Mouse (Mus musculus): ENCODE measurements around the gene Hist1h4c. TPM values are rescaled to one million over a fixed set of nuclear protein-coding genes. Genes with fewer than 3 reads are reported as not detected.

The Hist1h4c gene
- total RNA-seq, 4 experiments from 2014 or later: 71.6 to 90.3 (median 85.0) TPM

Small RNA genes within 50 kb of the gene (microRNA-seq; reads per million reads assigned to microRNA genes)
- gene Gm44314 (0 reads per million in 2 experiments), gene Gm44350 (0 reads per million in 2 experiments)

Other genes with a start within 250 kb of the Hist1h4c start
- gene Btn1a1, start 232.6 kb downstream of the Hist1h4c start, total RNA-seq (2022): not detected
- 1 to 10 TPM in 2 of 4 experiments, under 1 TPM in 2; 0.80 to 1.9 (median 1.1) TPM for gene Btn2a2, start 209.6 kb downstream of the Hist1h4c start, total RNA-seq (2022)
- 100 to 1,000 TPM; 236 to 302 (median 261) TPM for gene Hist1h4h, start 167.4 kb downstream of the Hist1h4c start, total RNA-seq (2022)
- gene Hist1h2af, start 164.5 kb downstream of the Hist1h4c start, total RNA-seq (2022): 1 to 10 TPM in 3 of 4 experiments, not detected in 1; 1.6 to 6.5 (median 1.8) TPM
- gene Hist1h3g, start 163.0 kb downstream of the Hist1h4c start, total RNA-seq (2022): 1 to 10 TPM; 1.2 to 3.4 (median 2.2) TPM
- under 1 TPM; 0.34 to 0.73 (median 0.61) TPM for gene Hist1h2bh, start 155.1 kb downstream of the Hist1h4c start, total RNA-seq (2022)
- gene Hist1h3f, start 154.4 kb downstream of the Hist1h4c start, total RNA-seq (2022): 10 to 100 TPM; 12.5 to 15.7 (median 14.2) TPM
- 100 to 1,000 TPM; 104 to 155 (median 119) TPM for gene Hist1h4f, start 146.8 kb downstream of the Hist1h4c start, total RNA-seq (2022)
- 1 to 10 TPM; 2.5 to 3.3 (median 2.8) TPM for gene Hist1h1d, start 145.2 kb downstream of the Hist1h4c start, total RNA-seq (2022)
- gene Hist1h3e, start 136.1 kb downstream of the Hist1h4c start, total RNA-seq (2022): 10 to 100 TPM; 34.8 to 43.2 (median 40.0) TPM
- gene Hist1h2ae, start 127.2 kb downstream of the Hist1h4c start, total RNA-seq (2022): 1 to 10 TPM; 3.3 to 7.7 (median 4.9) TPM
- 10 to 100 TPM; 57.3 to 67.6 (median 60.8) TPM for gene Hist1h2bg, start 127.1 kb downstream of the Hist1h4c start, total RNA-seq (2022)
- 10 to 100 TPM; 19.2 to 30.0 (median 24.4) TPM for gene Hist1h2bf, start 124.3 kb downstream of the Hist1h4c start, total RNA-seq (2022)
- gene Hist1h2ad, start 124.1 kb downstream of the Hist1h4c start, total RNA-seq (2022): 10 to 100 TPM in 1 of 4 experiments, 1 to 10 TPM in 3; 3.0 to 11.0 (median 5.7) TPM
- 10 to 100 TPM in 2 of 4 experiments, 1 to 10 TPM in 2; 8.2 to 11.5 (median 10.5) TPM for gene Hist1h3d, start 122.7 kb downstream of the Hist1h4c start, total RNA-seq (2022)
- gene Hist1h4d, start 116.9 kb downstream of the Hist1h4c start, total RNA-seq (2022): 100 to 1,000 TPM; 106 to 128 (median 119) TPM
- 10 to 100 TPM in 2 of 4 experiments, 1 to 10 TPM in 2; 7.9 to 10.8 (median 9.3) TPM for gene Hist1h2be, start 77.3 kb downstream of the Hist1h4c start, total RNA-seq (2022)
- gene Hist1h1e, start 75.9 kb downstream of the Hist1h4c start, total RNA-seq (2022): 10 to 100 TPM; 36.1 to 50.5 (median 42.7) TPM
- 1 to 10 TPM; 1.4 to 3.1 (median 2.7) TPM for gene Hist1h2ac, start 14.5 kb downstream of the Hist1h4c start, total RNA-seq (2022)
- gene Hist1h2bc, start 14.3 kb downstream of the Hist1h4c start, total RNA-seq (2022): 10 to 100 TPM; 33.4 to 55.2 (median 44.8) TPM
- under 1 TPM in 1 of 4 experiments, not detected in 3; 0.50 TPM for gene Hist1h1t, start 2.6 kb downstream of the Hist1h4c start, total RNA-seq (2022)
- gene Hfe, start 12.4 kb upstream of the Hist1h4c start, total RNA-seq (2022): 1 to 10 TPM; 3.9 to 9.4 (median 7.0) TPM
- gene Hist1h1c, start 40.4 kb upstream of the Hist1h4c start, total RNA-seq (2022): 10 to 100 TPM; 39.1 to 69.2 (median 53.5) TPM
- gene Hist1h3c, start 47.1 kb upstream of the Hist1h4c start, total RNA-seq (2022): 1 to 10 TPM in 3 of 4 experiments, not detected in 1; 1.7 to 3.1 (median 2.7) TPM
- 10 to 100 TPM; 14.1 to 21.7 (median 16.7) TPM for gene Hist1h2bb, start 48.3 kb upstream of the Hist1h4c start, total RNA-seq (2022)
- gene Hist1h2ab, start 52.7 kb upstream of the Hist1h4c start, total RNA-seq (2022): 10 to 100 TPM; 18.6 to 28.1 (median 23.5) TPM
- gene Hist1h3b, start 53.8 kb upstream of the Hist1h4c start, total RNA-seq (2022): 10 to 100 TPM in 2 of 4 experiments, 1 to 10 TPM in 2; 3.1 to 10.4 (median 8.0) TPM
- gene Hist1h4b, start 58.6 kb upstream of the Hist1h4c start, total RNA-seq (2022): 10 to 100 TPM; 47.4 to 67.0 (median 59.9) TPM
- 10 to 100 TPM; 31.9 to 42.9 (median 37.9) TPM for gene Hist1h4a, start 62.8 kb upstream of the Hist1h4c start, total RNA-seq (2022)
- gene Hist1h3a, start 63.9 kb upstream of the Hist1h4c start, total RNA-seq (2022): 10 to 100 TPM; 22.7 to 39.9 (median 29.0) TPM
- 10 to 100 TPM; 12.6 to 19.3 (median 16.9) TPM for gene Hist1h1a, start 65.2 kb upstream of the Hist1h4c start, total RNA-seq (2022)
- gene Trim38, start 71.5 kb upstream of the Hist1h4c start, total RNA-seq (2022): not detected
- gene Slc17a2, start 108.5 kb upstream of the Hist1h4c start, total RNA-seq (2022): not detected
- not detected for gene Slc17a3, start 141.0 kb upstream of the Hist1h4c start, total RNA-seq (2022)
- gene Slc17a1, start 169.3 kb upstream of the Hist1h4c start, total RNA-seq (2022): not detected
- not detected for gene Slc17a4, start 216.6 kb upstream of the Hist1h4c start, total RNA-seq (2022)
- not detected for gene Hist1h2ba, start 235.7 kb upstream of the Hist1h4c start, total RNA-seq (2022)
- not detected for gene Hist1h2aa, start 236.0 kb upstream of the Hist1h4c start, total RNA-seq (2022)

Measured in layer of hippocampus, adult 8-10 months (tissue).